Mouse (Mus musculus): ENCODE measurements at regions not wholly inside any gene's neighbourhood (a gene's known extent, or its start where the extent isn't known, plus 50 kb on each side); places are given as distances from the start of the nearest gene placed in this dataset.
"Not testable (repeated sequence)": the region's sequence is repeated elsewhere in the genome, so short reads cannot be mapped to it uniquely, and the experiment has no call there.

DNA sequence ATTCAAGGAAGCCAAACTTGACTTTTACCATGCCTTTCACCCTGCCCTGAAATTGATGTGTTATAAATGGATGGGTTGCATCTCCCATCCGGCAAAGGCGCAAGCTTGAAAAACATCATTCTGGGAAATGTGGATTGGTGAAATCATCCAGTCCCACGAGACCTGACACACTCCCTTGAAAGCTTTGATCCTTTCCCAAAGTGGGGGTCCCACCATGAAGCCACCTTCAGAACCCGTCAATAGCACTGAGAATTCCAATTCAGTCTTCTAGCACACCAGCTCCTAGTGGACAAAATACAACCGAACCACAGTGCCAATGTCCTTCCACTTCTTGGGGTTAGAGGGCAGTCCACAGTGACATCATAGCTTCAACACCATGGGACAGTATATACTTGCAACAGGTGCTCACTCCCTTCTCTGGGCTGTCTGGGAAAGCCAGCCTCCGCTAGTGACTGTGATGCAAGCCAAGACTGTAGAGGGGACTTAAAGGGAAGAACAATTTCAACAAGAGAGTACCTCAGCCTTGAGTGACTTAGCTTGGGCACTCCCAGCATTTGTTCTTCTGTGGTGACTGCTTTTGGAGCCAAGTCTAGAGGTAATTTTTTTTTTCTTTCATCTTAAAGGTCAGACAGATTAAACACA, 126.6 kb upstream of the Gmds start:
- DNase-seq (ENCODE audit: extremely low read depth, insufficient read length, low spot score), result no peak

DNA sequence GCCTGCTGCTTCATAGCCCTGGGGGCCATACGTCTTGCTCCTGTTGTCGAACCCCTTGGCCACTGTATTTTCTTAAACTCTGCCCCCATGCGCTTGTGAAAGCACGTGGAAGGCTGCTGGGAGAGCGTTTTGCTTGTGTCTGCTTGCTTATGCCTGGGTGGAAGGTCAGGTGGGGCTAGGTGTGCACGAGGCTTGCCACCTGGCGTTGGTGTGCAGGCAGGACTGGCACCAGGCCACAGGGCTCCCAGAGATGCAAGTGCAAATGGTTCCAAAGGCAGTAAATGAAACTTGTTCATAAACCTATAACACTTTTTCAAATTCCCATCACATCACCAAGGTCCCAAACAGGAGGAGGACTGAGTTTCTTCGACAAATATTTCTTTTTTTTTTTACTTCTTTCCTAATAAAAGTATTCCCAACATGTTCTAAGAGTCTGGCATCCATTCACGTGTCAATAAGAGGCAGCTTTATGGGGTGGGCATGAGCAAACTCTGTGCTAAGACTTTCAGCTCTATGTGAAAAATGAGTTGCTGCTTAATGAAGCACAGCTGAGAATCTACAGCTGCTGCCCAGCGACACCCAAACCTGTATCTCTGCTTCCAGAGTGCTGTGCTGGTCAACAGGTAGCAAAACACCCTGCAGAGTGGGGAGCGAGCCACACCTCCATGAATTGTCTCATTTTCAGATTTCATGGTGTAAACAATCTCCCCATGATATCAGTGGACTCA, 116.0 kb upstream of the Gmds start:
- no peak for DNase-seq (ENCODE audit: extremely low read depth, insufficient read length, low spot score)

GRCm38 (mm10) chr13:32449710-32450417, 111.3 kb upstream of the Gmds start:
- DNase-seq (ENCODE audit: extremely low read depth, insufficient read length, low spot score), result no peak

DNA sequence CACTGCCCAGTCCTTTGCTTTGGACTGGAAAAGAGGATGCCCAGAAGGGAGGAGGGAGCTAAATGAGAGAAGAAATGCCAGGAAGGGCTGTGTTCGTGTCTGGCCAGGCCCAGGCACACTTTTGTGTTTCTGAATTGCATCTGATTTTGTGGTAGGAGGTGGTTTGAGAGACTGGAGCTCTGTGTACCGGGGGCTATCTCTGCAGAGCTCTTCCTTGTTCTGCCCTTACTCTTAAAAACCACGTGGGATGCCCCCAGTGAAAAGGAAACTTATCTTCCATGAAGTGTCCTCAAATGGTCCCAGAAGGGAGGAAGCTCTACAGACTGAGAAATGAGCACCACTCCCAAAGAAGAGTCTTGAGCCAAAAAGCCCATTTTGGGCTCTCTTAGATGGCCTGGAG, 106.0 kb upstream of the Gmds start:
- DNase-seq (ENCODE audit: extremely low read depth, insufficient read length, low spot score), result no peak

DNA sequence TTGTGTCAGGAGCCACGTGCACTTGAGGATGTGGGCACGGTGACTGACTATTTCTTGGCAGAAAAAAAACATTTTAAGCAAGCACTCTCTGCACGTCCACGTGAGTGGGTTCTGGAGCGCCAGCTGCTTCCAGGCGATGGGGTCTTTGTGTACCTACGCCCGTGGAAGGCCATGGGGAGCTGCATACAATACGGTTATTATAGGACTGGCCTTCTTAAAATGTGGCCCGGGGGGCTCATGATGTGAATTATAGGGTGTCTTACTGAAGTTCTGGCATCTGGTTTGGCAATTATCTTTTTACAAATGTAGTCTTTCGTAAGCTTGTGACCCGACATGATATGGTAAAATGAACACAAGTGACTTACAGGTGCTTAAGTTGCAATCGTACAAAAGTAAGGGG, 103.5 kb upstream of the Gmds start:
- no peak for DNase-seq (ENCODE audit: extremely low read depth, insufficient read length, low spot score)

DNA sequence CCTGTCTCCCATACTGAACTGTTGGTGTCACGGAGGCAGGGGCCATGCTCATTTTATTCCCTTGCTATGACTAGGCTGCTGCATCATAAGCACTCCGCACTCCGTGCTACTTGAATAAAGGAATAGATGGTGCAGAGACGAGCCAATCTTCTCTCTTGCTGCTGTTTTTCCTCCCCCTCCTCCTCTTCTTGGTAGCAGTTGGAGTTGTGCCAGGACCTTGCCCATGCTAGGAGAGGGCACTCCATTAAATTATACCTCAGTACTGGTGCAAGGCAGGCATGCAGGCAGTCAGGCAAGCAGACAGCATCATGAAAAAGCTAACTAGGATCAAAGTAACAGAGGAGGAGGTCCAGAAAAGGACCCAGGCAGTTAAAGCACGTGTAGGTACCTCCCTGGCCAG, 96.6 kb upstream of the Gmds start:
- DNase-seq (ENCODE audit: extremely low read depth, insufficient read length, low spot score), result no peak

GRCm38 (mm10) chr13:32428482-32428881, 89.9 kb upstream of the Gmds start:
- DNase-seq (ENCODE audit: extremely low read depth, insufficient read length, low spot score), result peak; percentile 72

DNA sequence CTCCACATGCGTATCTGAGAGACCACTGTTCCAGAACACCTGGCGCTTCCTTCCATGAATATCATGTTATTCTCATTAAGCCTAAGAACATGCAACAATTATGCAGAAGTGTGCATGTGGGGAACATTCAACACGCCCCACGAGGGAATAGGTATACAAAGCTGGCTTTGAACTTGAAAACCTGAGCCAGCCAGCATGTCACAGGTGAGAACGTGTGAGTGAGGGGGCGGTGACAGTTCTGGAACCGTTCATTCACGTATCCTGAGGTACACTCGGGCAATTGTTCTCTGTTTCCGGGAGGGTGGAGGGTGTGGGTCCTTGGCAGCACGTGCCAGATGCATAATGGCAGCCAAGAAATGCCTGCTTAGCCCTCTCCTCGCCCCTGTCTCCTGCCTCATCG, 88.4 kb upstream of the Gmds start:
- DNase-seq (ENCODE audit: extremely low read depth, insufficient read length, low spot score), result no peak

DNA sequence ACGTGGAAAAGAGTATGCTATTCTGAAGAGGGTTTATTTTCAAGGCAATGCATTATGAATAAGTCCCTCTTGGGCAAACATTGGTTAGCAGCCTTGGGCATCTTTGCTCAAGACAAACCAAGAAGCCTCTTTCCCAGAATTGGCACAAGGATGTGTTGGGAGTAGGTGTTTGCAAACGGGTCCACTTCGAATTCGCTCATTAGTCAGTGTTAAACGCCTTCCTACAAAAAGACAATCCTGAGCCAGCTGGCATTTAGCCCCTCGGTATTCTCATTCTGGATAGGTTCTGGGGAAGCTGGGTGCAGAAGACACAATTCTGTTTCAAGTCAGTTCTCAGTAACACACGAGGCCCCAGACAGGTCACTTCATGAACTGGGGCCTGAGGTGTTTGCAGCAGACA, 87.7 kb upstream of the Gmds start:
- no peak for DNase-seq (ENCODE audit: extremely low read depth, insufficient read length, low spot score)

- not testable (repeated sequence) for DNase-seq (ENCODE audit: extremely low read depth, insufficient read length, low spot score)
These were observed 86.0 kb upstream of the Gmds start for GRCm38 (mm10) chr13:32424543-32424942.

DNA sequence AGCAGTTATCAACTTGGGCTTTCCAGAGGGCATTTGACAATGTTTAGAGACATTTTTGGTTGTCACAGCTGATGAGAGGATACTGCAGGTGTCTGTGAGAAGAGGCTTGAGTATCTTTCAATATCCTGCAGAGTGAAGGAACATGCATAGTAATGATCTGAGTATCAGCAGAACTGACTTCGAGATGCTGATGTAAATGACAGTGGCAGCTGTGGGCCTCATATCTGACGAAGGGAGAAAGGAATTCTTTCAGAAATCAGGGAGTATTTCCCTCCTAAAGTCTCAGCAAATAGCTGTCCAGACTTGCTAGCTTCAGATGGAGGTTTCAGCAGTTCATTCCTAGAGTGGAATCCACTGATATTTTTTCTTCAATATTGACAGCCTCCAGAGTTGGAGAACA, 83.9 kb upstream of the Gmds start:
- DNase-seq (ENCODE audit: extremely low read depth, insufficient read length, low spot score), result no peak

- peak; percentile 52 for DNase-seq (ENCODE audit: extremely low read depth, insufficient read length, low spot score)
These were observed 80.8 kb upstream of the Gmds start for GRCm38 (mm10) chr13:32419326-32419725.

DNA sequence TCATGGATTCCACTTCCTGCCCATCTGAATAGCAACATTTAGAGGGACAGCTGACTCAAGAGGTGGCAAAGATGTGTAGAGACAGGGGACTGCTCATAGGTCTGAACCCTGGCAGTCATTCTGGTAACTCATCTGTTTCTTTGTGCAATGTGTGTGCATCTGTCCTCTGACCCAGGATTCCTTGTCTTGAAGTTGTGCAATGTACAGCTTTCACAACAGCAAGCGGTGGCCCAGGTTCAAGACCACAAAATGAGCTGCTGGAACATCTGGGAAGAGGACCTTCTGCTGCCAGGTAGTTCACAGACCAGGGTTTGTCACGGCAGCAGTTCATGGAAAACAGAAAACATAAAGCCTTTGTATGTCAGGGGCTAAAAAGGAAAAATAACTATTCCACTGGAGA, 80.1 kb upstream of the Gmds start:
- peak; percentile 72 for DNase-seq (ENCODE audit: extremely low read depth, insufficient read length, low spot score)

DNA sequence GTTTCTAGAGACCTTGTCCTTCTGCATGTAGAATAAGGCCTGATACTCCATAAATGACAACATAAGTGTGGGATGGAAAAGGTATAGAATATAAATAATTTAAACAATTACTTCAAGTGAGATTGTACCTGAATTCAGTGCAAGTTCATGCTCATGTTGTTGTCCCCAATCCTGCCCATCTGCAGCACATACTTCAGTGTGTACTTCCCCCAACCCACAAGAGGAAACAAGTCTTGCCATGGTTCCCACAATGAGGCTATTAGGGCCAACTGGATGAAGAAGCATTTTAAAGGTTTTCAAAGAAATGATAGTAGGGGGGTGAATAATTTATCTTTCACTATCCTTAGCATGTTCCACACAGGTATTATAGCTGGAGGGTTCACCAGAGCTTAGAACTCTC, 79.4 kb upstream of the Gmds start:
- DNase-seq (ENCODE audit: extremely low read depth, insufficient read length, low spot score), result no peak

- DNase-seq (ENCODE audit: extremely low read depth, insufficient read length, low spot score), result peak; percentile 13
These were observed 72.9 kb upstream of the Gmds start for GRCm38 (mm10) chr13:32411287-32411935.

DNA sequence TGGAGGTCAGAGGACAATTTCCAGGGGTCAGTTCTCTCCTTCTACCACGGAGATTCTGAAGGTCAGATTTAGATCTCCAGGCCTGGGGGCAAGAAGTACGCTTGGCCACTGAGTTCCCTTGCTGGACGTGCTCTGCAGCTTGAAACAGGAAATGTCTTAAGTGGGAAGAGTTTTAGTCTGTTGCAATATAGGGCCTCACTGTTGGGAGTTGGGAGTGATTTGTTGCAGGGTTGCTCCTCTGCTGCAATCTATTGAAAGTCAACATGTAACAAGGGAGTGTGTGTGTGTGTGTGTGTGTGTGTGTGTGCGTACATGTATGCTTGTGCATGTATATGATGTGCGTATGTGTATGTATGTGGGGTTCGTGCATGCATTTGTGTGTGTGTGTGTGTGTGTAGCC, 71.5 kb upstream of the Gmds start:
- DNase-seq (ENCODE audit: extremely low read depth, insufficient read length, low spot score), result no peak

GRCm38 (mm10) chr13:32398616-32399015, 60.1 kb upstream of the Gmds start:
- DNase-seq (ENCODE audit: extremely low read depth, insufficient read length, low spot score), result peak; percentile 30

All from 3134 (cell line).